Mouse (Mus musculus) gastrocnemius, postnatal 10 days (tissue): ENCODE results near the gene Amdhd2. TPM values are rescaled to one million over a fixed set of nuclear protein-coding genes. Genes with fewer than 3 reads are reported as not detected.
A peak's percentile ranks its signal among the peaks of the same experiment; 100 is the strongest.

Experiments
- DNase-seq: peaks from one replicate; pipeline ENCODE4 v3.0.0; 2021; ENCODE audit warnings: mixed read lengths
- long read RNA-seq, 2 experiments: library from polyadenylated mRNA; stranded (forward); transcript quantifications; one replicate each; pipeline ENCODE4 v2.0.0; 2021
- total RNA-seq, 2 experiments: library from RNA; stranded (reverse); gene quantifications; 2 replicates each; pipeline ENCODE4 v1.2.3; 2021

Amdhd2 gene
- total RNA-seq: 10 to 100 TPM; 12.0 to 16.6 TPM
- long read RNA-seq, experiment 1, transcript Amdhd2-201 (11 exons, 1,496 nt): major isoform, 5 of 11 reads
- long read RNA-seq, experiment 1, partial matches to known transcripts: 1 of 11 reads
- long read RNA-seq, experiment 1, other reads (novel, unspliced or antisense): 4 of 11 reads
- long read RNA-seq, experiment 2, transcript Amdhd2-201 (11 exons, 1,496 nt): major isoform, 8 of 12 reads
- long read RNA-seq, experiment 2, partial matches to known transcripts: 2 of 12 reads
- long read RNA-seq, experiment 2, other reads (novel, unspliced or antisense): 1 of 12 reads

- peak; percentile 99 for DNase-seq
Measured at GRCm38 (mm10) chr17:24163176-24163962, at the start of gene Amdhd2. Gene Amdhd2 (minus strand): TSS chr17:24163766.

- DNase-seq: no peak
Measured at GRCm38 (mm10) chr17:24213186-24213585, 49.6 kb upstream of the Amdhd2 start.

GRCm38 (mm10) chr17:24212441-24213018, 49.0 kb upstream of the Amdhd2 start:
- DNase-seq: no peak

GRCm38 (mm10) chr17:24211631-24212440, 48.3 kb upstream of the Amdhd2 start:
- peak; percentile 42 for DNase-seq

- DNase-seq: no peak
Measured at GRCm38 (mm10) chr17:24210591-24210990, 47.0 kb upstream of the Amdhd2 start.

- no peak for DNase-seq
Measured at GRCm38 (mm10) chr17:24209916-24210240, 46.3 kb upstream of the Amdhd2 start.

GRCm38 (mm10) chr17:24209043-24209915, 45.7 kb upstream of the Amdhd2 start, which contains the start of gene Ntn3:
Gene Ntn3 (minus strand): TSS chr17:24209531.
- peak; percentile 51 for DNase-seq

GRCm38 (mm10) chr17:24208641-24209042, 45.1 kb upstream of the Amdhd2 start:
- DNase-seq: peak; percentile 58

GRCm38 (mm10) chr17:24207768-24208640, 44.4 kb upstream of the Amdhd2 start:
- DNase-seq: no peak

GRCm38 (mm10) chr17:24206451-24207351, 43.1 kb upstream of the Amdhd2 start:
- peak; percentile 53 for DNase-seq

GRCm38 (mm10) chr17:24205908-24206361, 42.4 kb upstream of the Amdhd2 start:
- DNase-seq: peak; percentile 50

GRCm38 (mm10) chr17:24205284-24205888, 41.8 kb upstream of the Amdhd2 start, which contains the start of gene Tbc1d24:
Gene Tbc1d24 (minus strand): TSS chr17:24205562.
- DNase-seq: peak; percentile 92

GRCm38 (mm10) chr17:24204846-24205245, 41.3 kb upstream of the Amdhd2 start:
- no peak for DNase-seq

GRCm38 (mm10) chr17:24203611-24204534, 40.3 kb upstream of the Amdhd2 start:
- no peak for DNase-seq

- no peak for DNase-seq
Measured at GRCm38 (mm10) chr17:24203068-24203467, 39.5 kb upstream of the Amdhd2 start.

- DNase-seq: no peak
Measured at GRCm38 (mm10) chr17:24201092-24201491, 37.5 kb upstream of the Amdhd2 start.

- no peak for DNase-seq
Measured at GRCm38 (mm10) chr17:24199741-24200140, 36.2 kb upstream of the Amdhd2 start.
